Mouse (Mus musculus): Measurements from ENCODE around the gene Klhl23. TPM values are rescaled to one million over a fixed set of nuclear protein-coding genes. Genes with fewer than 3 reads are reported as not detected.
"Not testable (repeated sequence)": the region's sequence is repeated elsewhere in the genome, so short reads cannot be mapped to it uniquely, and the experiment has no call there.

Gene Klhl23
- total and polyA plus RNA-seq, 2 experiments from 2014 or later = 43.0 to 129 TPM

GRCm38 (mm10) chr2:69810169-69810568 lies 11.6 kb upstream of the Klhl23 start:
- WGBS = 40% methylated on average over 15 of the region's 15 CpGs
- no peak for ATAC-seq (ENCODE audit: insufficient read depth, low read depth)

GRCm38 (mm10) chr2:69811349-69811748 lies 10.4 kb upstream of the Klhl23 start:
- H3K4me1 ChIP-seq (ENCODE audit: control insufficient read depth, insufficient read depth); H3K4me3 ChIP-seq (ENCODE audit: low read depth, low read length); DNase-seq (ENCODE audit: low spot score); H3K27ac ChIP-seq (ENCODE audit: low read depth); H3K27me3 ChIP-seq (ENCODE audit: control insufficient read depth, insufficient read depth, low read length); H3K9ac ChIP-seq (replicated peaks; ENCODE audit: low read depth, low read length); H3K9me3 ChIP-seq (replicated peaks; ENCODE audit: control insufficient read depth, low read length); H3K4me2 ChIP-seq (ENCODE audit: low read depth, low read length); ATAC-seq (ENCODE audit: insufficient read depth, low read depth); H3K36me3 ChIP-seq (replicated peaks; ENCODE audit: control insufficient read depth, insufficient read depth, low read length): not testable (repeated sequence)
- WGBS = 60% methylated on average over 7 of the region's 7 CpGs

More at GRCm38 (mm10) chr2:69810169-69810568, 11.6 kb upstream of the Klhl23 start:
- TF ChIP-seq CTCF (IDR thresholded peaks at IDR 0.05; ENCODE audit: low read depth) = no peak
- no peak for TF ChIP-seq EP300 (IDR thresholded peaks at IDR 0.05; ENCODE audit: low read depth)
- no peak for DNase-seq (ENCODE audit: low spot score)
- H3K9me3 ChIP-seq (replicated peaks; ENCODE audit: control insufficient read depth, low read length) = no peaks in the 10 kb centered on the region
- no peak overlapping the region for H3K27ac ChIP-seq (ENCODE audit: low read depth)
- no peak overlapping the region for H3K4me2 ChIP-seq (ENCODE audit: low read depth, low read length)
- no peak overlapping the region for H3K4me3 ChIP-seq (ENCODE audit: low read depth, low read length)
- no peaks in the 10 kb centered on the region for H3K36me3 ChIP-seq (replicated peaks; ENCODE audit: control insufficient read depth, insufficient read depth, low read length)
- no peaks in the 10 kb centered on the region for H3K27me3 ChIP-seq (ENCODE audit: control insufficient read depth, insufficient read depth, low read length)
- H3K9ac ChIP-seq (replicated peaks; ENCODE audit: low read depth, low read length) = no peak overlapping the region
- H3K4me1 ChIP-seq (ENCODE audit: control insufficient read depth, insufficient read depth) = no peaks in the 10 kb centered on the region

GRCm38 (mm10) chr2:69816575-69816974 lies 5.2 kb upstream of the Klhl23 start:
- H3K9ac ChIP-seq (replicated peaks; ENCODE audit: low read depth, low read length) = no peak overlapping the region
- 0 out of 2 replicates have a peak, but pooled peaks cover 6% of the 10 kb centered on the region for H3K4me1 ChIP-seq (ENCODE audit: control insufficient read depth, insufficient read depth)
- 0 out of 2 replicates have a peak overlapping the region, but pooled peaks have one; percentile 11 for H3K4me2 ChIP-seq (ENCODE audit: low read depth, low read length)
- peak overlapping the region; percentile 55 for H3K27ac ChIP-seq (ENCODE audit: low read depth)
- no peak for TF ChIP-seq EP300 (IDR thresholded peaks at IDR 0.05; ENCODE audit: low read depth)
- no peak for TF ChIP-seq CTCF (IDR thresholded peaks at IDR 0.05; ENCODE audit: low read depth)
- ATAC-seq (ENCODE audit: insufficient read depth, low read depth) (peak; percentile 52; the same call in 1 of the 2 replicates), DNase-seq (ENCODE audit: low spot score) (no peak)
- WGBS = 6% methylated on average over 5 of the region's 5 CpGs
- H3K9me3 ChIP-seq (replicated peaks; ENCODE audit: control insufficient read depth, low read length) = no peaks in the 10 kb centered on the region
- no peaks in the 10 kb centered on the region for H3K27me3 ChIP-seq (ENCODE audit: control insufficient read depth, insufficient read depth, low read length)
- no peak overlapping the region for H3K4me3 ChIP-seq (ENCODE audit: low read depth, low read length)
- H3K36me3 ChIP-seq (replicated peaks; ENCODE audit: control insufficient read depth, insufficient read depth, low read length) = no peaks in the 10 kb centered on the region

GRCm38 (mm10) chr2:69818350-69819085 lies 3.2 kb upstream of the Klhl23 start:
- no peak for DNase-seq (ENCODE audit: low spot score)
- H3K9me3 ChIP-seq (replicated peaks; ENCODE audit: control insufficient read depth, low read length) = no peaks in the 10 kb centered on the region
- H3K27me3 ChIP-seq (ENCODE audit: control insufficient read depth, insufficient read depth, low read length) = no peaks in the 10 kb centered on the region
- no peak overlapping the region for H3K4me2 ChIP-seq (ENCODE audit: low read depth, low read length)
- H3K4me1 ChIP-seq (ENCODE audit: control insufficient read depth, insufficient read depth) = 0 out of 2 replicates have a peak, but pooled peaks cover 6% of the 10 kb centered on the region
- 78% methylated on average over 9 of the region's 9 CpGs for WGBS
- no peak overlapping the region for H3K27ac ChIP-seq (ENCODE audit: low read depth)
- no peak overlapping the region for H3K4me3 ChIP-seq (ENCODE audit: low read depth, low read length)
- H3K36me3 ChIP-seq (replicated peaks; ENCODE audit: control insufficient read depth, insufficient read depth, low read length) = no peaks in the 10 kb centered on the region
- H3K9ac ChIP-seq (replicated peaks; ENCODE audit: low read depth, low read length) = no peak overlapping the region
- TF ChIP-seq CTCF (IDR thresholded peaks at IDR 0.05; ENCODE audit: low read depth) (no peak), EP300 (IDR thresholded peaks at IDR 0.05; ENCODE audit: low read depth) (no peak)
- ATAC-seq (ENCODE audit: insufficient read depth, low read depth) = no peak

GRCm38 (mm10) chr2:69820201-69820600 lies 1.5 kb upstream of the Klhl23 start:
- WGBS = 45% methylated on average over 1 of the region's 1 CpGs
- Histone ChIP-seq H3K9ac (replicated peaks; ENCODE audit: low read depth, low read length) (no peak overlapping the region), H3K27ac (ENCODE audit: low read depth) (no peak overlapping the region)

More at GRCm38 (mm10) chr2:69820201-69820600, 1.5 kb upstream of the Klhl23 start:
- DNase-seq (ENCODE audit: low spot score) (no peak), ATAC-seq (ENCODE audit: insufficient read depth, low read depth) (no peak)
- Histone ChIP-seq H3K27me3 (ENCODE audit: control insufficient read depth, insufficient read depth, low read length) (no peaks in the 10 kb centered on the region), H3K4me3 (ENCODE audit: low read depth, low read length) (no peak overlapping the region), H3K36me3 (replicated peaks; ENCODE audit: control insufficient read depth, insufficient read depth, low read length) (no peaks in the 10 kb centered on the region), H3K4me1 (ENCODE audit: control insufficient read depth, insufficient read depth) (0 out of 2 replicates have a peak, but pooled peaks cover 9% of the 10 kb centered on the region), H3K9me3 (replicated peaks; ENCODE audit: control insufficient read depth, low read length) (no peaks in the 10 kb centered on the region), H3K4me2 (ENCODE audit: low read depth, low read length) (no peak overlapping the region)
- no peak for TF ChIP-seq CTCF (IDR thresholded peaks at IDR 0.05; ENCODE audit: low read depth)
- no peak for TF ChIP-seq EP300 (IDR thresholded peaks at IDR 0.05; ENCODE audit: low read depth)
